Mouse (Mus musculus): Measurements from ENCODE around the gene Cops3. TPM values are rescaled to one million over a fixed set of nuclear protein-coding genes. Genes with fewer than 3 reads are reported as not detected.

Gene Cops3
- polyA plus RNA-seq, 1 experiment from 2014 or later = 233 TPM

DNA sequence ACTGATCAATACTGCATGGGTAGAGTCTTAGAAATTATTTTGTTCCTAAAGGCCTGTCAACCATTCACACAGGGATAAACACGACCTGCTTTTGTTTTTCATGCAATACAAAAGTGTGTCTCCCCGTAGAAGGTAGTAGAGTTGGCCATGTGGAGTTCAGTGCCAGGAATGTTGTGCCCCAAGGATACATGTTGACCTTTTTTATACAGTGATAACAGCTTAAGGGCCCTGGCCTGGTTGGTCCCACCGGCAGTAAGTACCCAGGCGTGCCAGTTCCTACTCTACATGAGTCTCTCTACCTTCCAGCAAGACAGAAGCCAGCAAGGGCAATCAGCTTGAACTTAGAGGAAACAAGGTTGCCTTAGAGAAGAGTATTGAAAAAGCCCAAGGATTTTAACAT is 66.7 kb downstream of the Cops3 start:
- Histone ChIP-seq H3K4me3 (no peak overlapping the region), H3K27ac (no peak overlapping the region), H3K9ac (no peak overlapping the region), H3K4me2 (no peak overlapping the region), H3K4me1 (no peaks in the 10 kb centered on the region), H3K36me3 (ENCODE audit: poor library complexity, severe bottlenecking) (peaks cover 99% of the 10 kb centered on the region), H3K27me3 (no peaks in the 10 kb centered on the region), H3K9me3 (replicated peaks) (no peaks in the 10 kb centered on the region)
- ATAC-seq = no peak
- 90% methylated on average over 4 of the region's 4 CpGs for WGBS

DNA sequence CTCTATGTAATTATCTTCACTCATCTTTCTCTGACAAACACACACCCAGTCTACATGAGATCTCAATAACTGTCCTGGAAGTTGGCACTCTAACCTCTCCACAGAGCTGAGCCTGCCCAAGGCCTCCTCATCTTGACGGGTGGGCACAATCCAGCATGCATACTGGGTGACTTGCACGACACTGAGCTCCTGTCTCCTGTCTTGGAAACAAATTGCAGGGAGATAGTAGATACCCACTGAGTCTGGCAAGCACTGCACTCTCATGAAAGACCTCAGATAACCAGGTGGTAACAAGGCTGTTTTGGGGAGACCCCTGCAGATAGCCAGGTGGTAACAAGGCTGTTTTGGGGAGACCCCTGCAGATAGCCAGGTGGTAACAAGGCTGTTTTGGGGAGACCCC is 67.3 kb downstream of the Cops3 start:
- peaks cover 100% of the 10 kb centered on the region for H3K36me3 ChIP-seq (ENCODE audit: poor library complexity, severe bottlenecking)
- H3K4me2 ChIP-seq = no peak overlapping the region
- H3K9ac ChIP-seq = no peak overlapping the region
- no peak for ATAC-seq
- H3K27me3 ChIP-seq = no peaks in the 10 kb centered on the region
- WGBS = 84% methylated on average over 2 of the region's 2 CpGs
- H3K4me3 ChIP-seq = no peak overlapping the region
- no peaks in the 10 kb centered on the region for H3K9me3 ChIP-seq (replicated peaks)
- H3K27ac ChIP-seq = no peak overlapping the region
- H3K4me1 ChIP-seq = no peaks in the 10 kb centered on the region

DNA sequence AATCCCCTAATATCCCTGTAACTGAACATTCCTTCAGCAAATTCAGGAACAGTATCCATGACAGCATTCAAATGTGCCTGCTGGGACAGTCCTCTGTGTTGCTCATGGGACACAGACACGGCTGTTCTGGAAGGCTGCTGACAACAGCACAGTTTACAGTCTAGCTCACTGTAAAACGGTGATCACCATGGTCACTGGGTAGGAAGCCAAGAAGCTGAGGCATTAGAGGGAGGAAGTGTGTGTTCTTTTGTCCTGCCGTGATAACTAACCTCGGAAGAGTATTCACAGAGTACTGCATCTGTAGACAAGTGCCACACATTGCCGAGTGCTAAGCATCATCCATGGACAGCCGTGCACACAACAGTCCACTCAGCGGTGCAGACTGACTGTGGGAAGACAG is 68.9 kb downstream of the Cops3 start:
- H3K4me3 ChIP-seq = no peak overlapping the region

DNA sequence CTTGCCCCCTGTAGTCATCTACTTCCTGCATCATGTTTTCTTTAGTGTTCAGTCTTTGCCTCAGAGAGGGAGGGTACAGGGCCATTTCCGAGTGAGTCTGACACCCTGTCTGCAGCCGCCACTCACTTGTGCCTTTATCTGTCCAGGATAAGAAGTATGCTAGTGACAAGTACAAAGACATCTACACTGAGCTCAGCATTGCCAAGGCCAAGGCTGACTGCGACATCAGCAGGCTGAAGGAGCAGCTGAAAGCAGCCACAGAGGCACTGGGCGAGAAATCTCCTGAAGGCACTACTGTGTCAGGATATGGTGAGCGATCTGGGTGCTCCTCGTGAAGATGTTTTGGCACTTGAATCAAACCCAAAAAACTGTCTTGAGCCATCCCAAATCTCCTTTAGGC is 69.9 kb downstream of the Cops3 start:
- Histone ChIP-seq H3K9ac (no peak overlapping the region), H3K36me3 (ENCODE audit: poor library complexity, severe bottlenecking) (peaks cover 100% of the 10 kb centered on the region), H3K27ac (no peak overlapping the region), H3K4me2 (no peak overlapping the region), H3K27me3 (no peaks in the 10 kb centered on the region), H3K4me3 (no peak overlapping the region), H3K9me3 (replicated peaks) (no peaks in the 10 kb centered on the region), H3K4me1 (no peaks in the 10 kb centered on the region)
- WGBS = 91% methylated on average over 6 of the region's 6 CpGs
- no peak for ATAC-seq

More for the DNA sequence above, 68.9 kb downstream of the Cops3 start:
- Histone ChIP-seq H3K9me3 (replicated peaks) (no peaks in the 10 kb centered on the region), H3K36me3 (ENCODE audit: poor library complexity, severe bottlenecking) (peaks cover 100% of the 10 kb centered on the region), H3K27me3 (no peaks in the 10 kb centered on the region), H3K4me2 (no peak overlapping the region), H3K4me1 (no peaks in the 10 kb centered on the region), H3K9ac (no peak overlapping the region), H3K27ac (no peak overlapping the region)
- ATAC-seq = no peak
- 85% methylated on average over 7 of the region's 7 CpGs for WGBS

DNA sequence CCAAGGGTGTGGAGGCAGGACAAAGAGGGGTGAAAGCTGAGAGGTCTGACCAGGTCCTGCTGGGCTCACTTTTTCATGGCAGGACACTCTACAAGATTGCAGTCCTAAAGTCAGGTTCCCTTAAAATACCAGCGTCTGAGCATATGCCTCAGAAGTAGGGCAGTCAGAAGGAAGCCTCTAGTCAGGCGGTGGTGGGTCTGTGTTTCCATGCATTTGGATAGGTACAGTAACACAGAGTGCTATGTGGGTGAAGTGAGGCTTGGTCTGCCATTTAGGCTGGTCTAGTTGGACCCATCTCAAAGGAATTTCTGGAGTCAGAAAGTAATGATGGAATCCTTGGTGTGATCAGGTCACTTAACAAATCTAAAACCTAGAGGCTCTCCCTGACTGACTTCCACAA is 70.3 kb downstream of the Cops3 start:
- H3K9ac ChIP-seq = no peak overlapping the region
- H3K27me3 ChIP-seq = no peaks in the 10 kb centered on the region
- H3K4me2 ChIP-seq = no peak overlapping the region
- H3K36me3 ChIP-seq (ENCODE audit: poor library complexity, severe bottlenecking) = peaks cover 100% of the 10 kb centered on the region
- H3K4me3 ChIP-seq = no peak overlapping the region
- 87% methylated on average over 2 of the region's 2 CpGs for whole genome bisulfite sequencing
- ATAC-seq = no peak
- no peak overlapping the region for H3K27ac ChIP-seq
- H3K4me1 ChIP-seq = no peaks in the 10 kb centered on the region
- H3K9me3 ChIP-seq (replicated peaks) = no peaks in the 10 kb centered on the region

Other genes starting within 250 kb of the Cops3 start
- not detected in 2 replicates for gene Olfr223, start 246.5 kb downstream of the Cops3 start, polyA plus RNA-seq (2015; fragmentation: Nextera tagmentation; extraction: Ambion mirVana)
- 37.1 and 40.5 TPM in 2 replicates for gene Mprip, start 178.5 kb downstream of the Cops3 start, polyA plus RNA-seq (2015; fragmentation: Nextera tagmentation; extraction: Ambion mirVana)
- gene Pld6, start 52.2 kb downstream of the Cops3 start, polyA plus RNA-seq (2015; fragmentation: Nextera tagmentation; extraction: Ambion mirVana) = 1.3 and 2.2 TPM in 2 replicates
- gene Flcn, start 29.8 kb downstream of the Cops3 start, polyA plus RNA-seq (2015; fragmentation: Nextera tagmentation; extraction: Ambion mirVana) = 32.2 and 39.6 TPM in 2 replicates
- 46.6 and 51.2 TPM in 2 replicates for gene Nt5m, start 391 bp downstream of the Cops3 start, polyA plus RNA-seq (2015; fragmentation: Nextera tagmentation; extraction: Ambion mirVana)
- gene Med9, start 108.4 kb upstream of the Cops3 start, polyA plus RNA-seq (2015; fragmentation: Nextera tagmentation; extraction: Ambion mirVana) = 41.9 and 44.7 TPM in 2 replicates
- 0.53 and 0.63 TPM in 2 replicates for gene Rasd1, start 125.1 kb upstream of the Cops3 start, polyA plus RNA-seq (2015; fragmentation: Nextera tagmentation; extraction: Ambion mirVana)
- gene Pemt, start 206.7 kb upstream of the Cops3 start, polyA plus RNA-seq (2015; fragmentation: Nextera tagmentation; extraction: Ambion mirVana) = 4.3 and 7.0 TPM in 2 replicates